Mouse (Mus musculus) hindbrain, embryonic 12.5 days (tissue): ENCODE data around the gene Ptprk. TPM values are rescaled to one million over a fixed set of nuclear protein-coding genes. Genes with fewer than 3 reads are reported as not detected.

Source experiments
- ATAC-seq: fragments of 200-750 bp; cut with Nextera tagmentation; 2 replicates; pipeline ENCODE4 v1.8.0; 2017; ENCODE audit warnings: moderate TSS enrichment; ENCODE audit not compliant: low FRiP score
- H3K27ac ChIP-seq: fragments of 300-500 bp; sonication (generic); 2 replicates; pipeline ENCODE4 v1.5.1; 2016; ENCODE audit warnings: mild to moderate bottlenecking
- H3K27me3 ChIP-seq: fragments of 300-500 bp; sonication (generic); 2 replicates; pipeline ENCODE4 v1.6.1; 2016; ENCODE audit warnings: mild to moderate bottlenecking
- H3K36me3 ChIP-seq: fragments of 300-500 bp; sonication (generic); 2 replicates; pipeline ENCODE4 v1.6.1; 2016; ENCODE audit warnings: mild to moderate bottlenecking
- H3K4me1 ChIP-seq: fragments of 300-500 bp; sonication (generic); 2 replicates; pipeline ENCODE4 v1.6.1; 2016
- H3K4me2 ChIP-seq: fragments of 300-500 bp; sonication (generic); replicated peaks from 2 replicates; pipeline ENCODE4 v1.6.1; 2016; ENCODE audit warnings: mild to moderate bottlenecking
- H3K4me3 ChIP-seq: fragments of 300-500 bp; sonication (generic); 2 replicates; pipeline ENCODE4 v1.5.1; 2016; ENCODE audit warnings: mild to moderate bottlenecking
- H3K9ac ChIP-seq: fragments of 300-500 bp; sonication (generic); 2 replicates; pipeline ENCODE4 v1.6.1; 2016; ENCODE audit warnings: mild to moderate bottlenecking, moderate library complexity
- H3K9me3 ChIP-seq: fragments of 300-500 bp; sonication (generic); replicated peaks from 2 replicates; pipeline ENCODE4 v1.6.1; 2016; ENCODE audit warnings: mild to moderate bottlenecking
- WGBS: fragments of 180-500 bp; shearing (Covaris S2); methylation state at CpG from one replicate; pipeline ENCODE4 v1.1.7; 2016; 5-methylcytosine and 5-hydroxymethylcytosine counted together
- polyA plus RNA-seq: library from polyadenylated mRNA; unstranded; fragments of >200 nt; fragmentation: Nextera tagmentation; extraction: Ambion mirVana; gene quantifications from 2 replicates; pipeline ENCODE4 v1.2.1, GENCODE M21; 2016

Gene Ptprk
- polyA plus RNA-seq, 1 experiment from 2014 or later, result 31.9 TPM

DNA sequence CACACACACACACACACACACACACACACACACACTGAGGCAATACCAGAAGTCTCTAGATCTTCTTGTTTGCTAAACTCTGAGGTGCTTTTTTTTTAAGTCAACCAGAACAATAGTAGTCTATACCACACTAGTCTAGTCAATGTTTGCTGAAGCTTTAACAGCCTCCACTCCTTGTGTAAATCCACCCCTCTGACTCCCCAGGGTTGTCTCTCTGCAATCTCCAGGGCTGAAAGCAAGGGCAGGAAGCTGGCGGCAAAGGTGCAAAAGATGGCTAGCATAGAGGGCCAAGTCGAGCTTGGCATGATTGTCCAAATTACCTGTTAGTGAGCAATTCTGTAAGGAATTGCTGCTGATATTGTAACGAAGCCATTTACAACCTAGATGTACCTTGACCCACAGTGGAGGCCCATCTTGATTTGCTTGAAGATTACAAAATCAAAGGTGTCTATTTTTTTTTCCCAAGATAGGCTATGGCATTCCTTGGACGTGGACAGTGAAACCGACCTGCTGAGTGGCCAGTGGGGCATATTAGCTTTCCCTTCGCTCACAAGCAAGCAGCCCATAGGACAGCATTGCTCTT is 44.3 kb downstream of the Ptprk start:
- Histone ChIP-seq H3K4me2 (no peak overlapping the region), H3K9me3 (no peaks in the 10 kb centered on the region), H3K27ac (no peak overlapping the region), H3K4me1 (no peaks in the 10 kb centered on the region), H3K27me3 (no peaks in the 10 kb centered on the region), H3K36me3 (no peaks in the 10 kb centered on the region), H3K4me3 (no peak overlapping the region), H3K9ac (no peak overlapping the region)
- ATAC-seq, result no peak
- WGBS, result 96% methylated on average over 6 of the region's 6 CpGs

DNA sequence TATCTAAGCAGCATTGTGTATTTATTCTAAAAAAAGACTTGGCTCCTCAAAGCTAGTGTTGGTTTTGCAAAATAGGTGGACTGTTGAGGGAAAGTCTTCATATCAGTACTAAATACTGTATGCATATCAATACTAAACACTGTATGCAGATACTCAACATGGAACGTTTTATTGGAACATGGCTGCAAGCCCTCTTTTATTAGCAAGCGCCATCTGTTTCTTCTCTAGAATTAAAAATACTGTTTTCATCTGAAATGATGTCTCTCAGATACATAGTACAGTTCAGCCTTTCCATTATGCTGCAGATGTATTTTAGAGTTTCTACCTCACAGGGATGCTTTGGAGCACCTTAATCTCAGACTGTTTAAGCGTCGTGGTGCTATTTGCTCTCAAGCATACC is 49.3 kb downstream of the Ptprk start:
- H3K4me1 ChIP-seq, result no peaks in the 10 kb centered on the region
- 97% methylated on average over 4 of the region's 4 CpGs for WGBS
- no peak for ATAC-seq
- no peaks in the 10 kb centered on the region for H3K9me3 ChIP-seq
- no peak overlapping the region for H3K27ac ChIP-seq
- H3K27me3 ChIP-seq, result no peaks in the 10 kb centered on the region
- no peaks in the 10 kb centered on the region for H3K36me3 ChIP-seq
- no peak overlapping the region for H3K4me2 ChIP-seq
- no peak overlapping the region for H3K4me3 ChIP-seq
- no peak overlapping the region for H3K9ac ChIP-seq

GRCm38 (mm10) chr10:28128011-28128410 is 53.4 kb downstream of the Ptprk start:
- Histone ChIP-seq H3K36me3 (no peaks in the 10 kb centered on the region), H3K9me3 (no peaks in the 10 kb centered on the region), H3K27ac (no peak overlapping the region), H3K4me2 (no peak overlapping the region), H3K27me3 (no peaks in the 10 kb centered on the region), H3K4me1 (no peaks in the 10 kb centered on the region), H3K4me3 (no peak overlapping the region), H3K9ac (no peak overlapping the region)
- no peak for ATAC-seq
- WGBS, result 77% methylated on average over 5 of the region's 5 CpGs

- no peaks in the 10 kb centered on the region for H3K36me3 ChIP-seq
- H3K4me1 ChIP-seq, result no peaks in the 10 kb centered on the region
- H3K9ac ChIP-seq, result no peak overlapping the region
- H3K27me3 ChIP-seq, result no peaks in the 10 kb centered on the region
- no peak overlapping the region for H3K4me2 ChIP-seq
- H3K27ac ChIP-seq, result no peak overlapping the region
- 66% methylated on average over 4 of the region's 4 CpGs for WGBS
- no peak for ATAC-seq
- no peak overlapping the region for H3K4me3 ChIP-seq
- no peaks in the 10 kb centered on the region for H3K9me3 ChIP-seq
Measured at GRCm38 (mm10) chr10:28128450-28128849, 53.8 kb downstream of the Ptprk start.

DNA sequence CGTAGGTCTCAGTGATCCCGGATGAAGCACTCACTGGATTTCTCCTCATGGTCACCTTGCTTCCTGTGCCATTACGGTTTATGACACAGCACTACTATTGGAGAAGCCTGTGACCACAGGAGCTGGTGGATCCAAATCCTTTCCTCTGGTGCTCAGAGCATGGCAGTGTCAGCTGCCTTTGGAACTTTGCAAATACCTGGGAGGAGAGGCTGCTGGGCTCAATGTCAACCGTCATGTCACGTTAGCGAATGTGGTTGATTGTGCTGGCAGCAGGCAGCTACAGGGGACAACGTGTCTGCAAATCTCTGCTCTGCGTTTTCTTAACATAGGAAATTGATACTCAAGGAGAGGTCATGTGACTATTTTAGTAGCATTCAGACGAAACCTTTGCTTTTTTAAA is 55.8 kb downstream of the Ptprk start:
- no peak overlapping the region for H3K27ac ChIP-seq
- no peaks in the 10 kb centered on the region for H3K9me3 ChIP-seq
- H3K4me3 ChIP-seq, result no peak overlapping the region
- no peak for ATAC-seq
- no peak overlapping the region for H3K9ac ChIP-seq
- no peaks in the 10 kb centered on the region for H3K36me3 ChIP-seq
- H3K4me1 ChIP-seq, result no peaks in the 10 kb centered on the region
- H3K4me2 ChIP-seq, result no peak overlapping the region
- 83% methylated on average over 9 of the region's 9 CpGs for WGBS
- H3K27me3 ChIP-seq, result no peaks in the 10 kb centered on the region

DNA sequence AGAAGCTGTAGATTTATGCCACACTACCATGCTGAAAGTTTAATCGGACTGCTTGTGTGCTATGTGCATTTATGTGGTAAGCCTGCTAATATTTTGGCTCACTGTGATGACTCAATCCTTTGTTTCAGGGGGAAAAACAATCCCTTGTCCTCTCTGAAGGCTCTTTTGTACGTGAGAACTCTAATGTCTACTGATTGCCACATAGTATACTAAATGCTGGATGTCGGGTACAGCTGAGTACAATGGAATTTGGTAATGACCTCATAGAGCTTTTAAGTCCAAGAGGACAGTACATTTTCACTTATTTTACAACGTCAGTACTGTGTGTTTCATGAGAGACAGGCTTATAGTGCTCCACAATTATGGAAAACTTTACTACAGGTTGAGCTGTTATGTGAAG is 59.1 kb downstream of the Ptprk start:
- H3K27ac ChIP-seq, result no peak overlapping the region

DNA sequence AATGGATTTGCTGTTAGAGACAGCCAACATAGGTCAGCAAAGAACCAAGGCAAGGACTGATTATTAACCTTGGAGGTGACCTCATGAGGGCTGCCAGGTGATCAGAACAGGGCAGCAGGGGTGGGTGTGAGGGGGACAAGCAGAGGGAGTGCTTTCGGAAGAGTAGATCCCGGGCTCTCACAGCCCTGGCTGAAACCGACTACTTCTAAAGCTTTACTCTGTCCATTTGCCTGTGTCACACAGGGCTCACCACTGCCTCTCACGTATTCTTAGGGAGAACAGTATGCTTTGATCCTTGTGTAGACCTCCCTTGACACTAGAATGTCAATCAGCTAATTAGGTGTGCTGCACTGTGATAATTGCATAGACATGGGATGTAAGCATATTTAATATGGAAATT is 63.8 kb downstream of the Ptprk start:
- Histone ChIP-seq H3K27ac (no peak overlapping the region), H3K27me3 (no peaks in the 10 kb centered on the region), H3K9ac (no peak overlapping the region), H3K9me3 (no peaks in the 10 kb centered on the region), H3K4me2 (no peak overlapping the region), H3K4me3 (no peak overlapping the region), H3K4me1 (no peaks in the 10 kb centered on the region), H3K36me3 (no peaks in the 10 kb centered on the region)
- ATAC-seq, result no peak
- WGBS, result 83% methylated on average over 4 of the region's 4 CpGs

More for the DNA sequence above, 59.1 kb downstream of the Ptprk start:
- ATAC-seq, result no peak
- Histone ChIP-seq H3K9ac (no peak overlapping the region), H3K36me3 (no peaks in the 10 kb centered on the region), H3K4me2 (no peak overlapping the region), H3K4me3 (no peak overlapping the region), H3K9me3 (no peaks in the 10 kb centered on the region), H3K4me1 (no peaks in the 10 kb centered on the region), H3K27me3 (no peaks in the 10 kb centered on the region)
- WGBS, result 91% methylated on average over 4 of the region's 4 CpGs

GRCm38 (mm10) chr10:28144459-28144858 is 69.8 kb downstream of the Ptprk start:
- 58% methylated on average over 1 of the region's 1 CpGs for WGBS
- no peak overlapping the region for H3K27ac ChIP-seq
- no peak for ATAC-seq
- H3K9me3 ChIP-seq, result no peaks in the 10 kb centered on the region
- H3K27me3 ChIP-seq, result no peaks in the 10 kb centered on the region
- no peak overlapping the region for H3K4me2 ChIP-seq
- 0 out of 2 replicates have a peak, but pooled peaks cover 5% of the 10 kb centered on the region for H3K4me1 ChIP-seq
- H3K9ac ChIP-seq, result no peak overlapping the region
- no peaks in the 10 kb centered on the region for H3K36me3 ChIP-seq
- H3K4me3 ChIP-seq, result no peak overlapping the region

- ATAC-seq, result no peak
- Histone ChIP-seq H3K27me3 (no peaks in the 10 kb centered on the region), H3K36me3 (no peaks in the 10 kb centered on the region), H3K4me1 (0 out of 2 replicates have a peak, but pooled peaks cover 5% of the 10 kb centered on the region), H3K9me3 (no peaks in the 10 kb centered on the region), H3K4me2 (no peak overlapping the region), H3K9ac (no peak overlapping the region), H3K4me3 (no peak overlapping the region), H3K27ac (no peak overlapping the region)
- 73% methylated on average over 5 of the region's 5 CpGs for WGBS
Measured at GRCm38 (mm10) chr10:28145326-28145725, 70.7 kb downstream of the Ptprk start.

DNA sequence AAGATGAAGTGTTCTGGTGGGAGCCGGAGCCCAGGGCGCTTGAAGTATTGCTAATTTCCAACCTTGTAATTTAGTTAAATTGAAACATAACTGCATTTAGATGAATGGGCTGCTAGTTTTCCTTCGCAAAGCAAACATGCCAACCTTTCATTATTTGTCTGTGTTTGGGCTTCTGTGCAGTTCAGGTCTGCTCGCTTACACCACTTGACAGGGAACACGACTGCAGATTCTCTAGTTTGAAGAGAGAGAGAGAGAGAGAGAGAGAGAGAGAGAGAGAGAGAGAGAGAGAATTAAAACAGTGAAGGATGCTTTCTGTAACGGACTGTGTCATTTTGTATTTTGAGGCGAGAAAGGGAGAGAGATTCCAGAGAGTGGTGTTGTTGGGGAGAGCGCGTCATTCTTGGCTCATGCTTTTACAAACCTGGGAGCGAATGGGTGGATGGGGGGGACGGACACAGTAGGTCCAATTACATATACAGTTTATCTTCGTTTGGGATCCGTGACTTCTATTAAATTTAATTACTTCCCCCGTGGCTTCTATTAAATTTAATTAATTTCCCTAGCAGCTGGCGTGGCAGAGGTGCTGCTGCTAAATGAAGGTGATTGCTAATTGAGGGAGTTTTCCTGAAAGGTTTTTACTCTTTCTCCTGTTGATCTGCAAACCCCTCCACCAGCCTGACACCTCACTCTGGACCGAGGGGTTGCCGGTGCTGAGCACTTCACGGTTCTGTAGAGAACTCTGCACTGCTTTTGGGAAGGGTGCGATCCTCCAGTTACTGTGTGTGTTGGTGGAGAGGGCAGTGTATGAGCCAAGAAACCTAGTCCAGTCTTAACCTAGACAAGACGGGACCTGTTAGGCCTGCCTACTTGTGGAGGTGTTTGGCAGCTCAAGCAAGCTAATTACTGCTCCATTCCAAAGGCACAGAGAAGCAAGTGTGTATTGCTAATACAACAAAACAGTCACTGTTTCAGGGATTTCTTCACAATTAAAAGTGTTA is 81.4 kb downstream of the Ptprk start:
- peak; percentile 58 for ATAC-seq
- Histone ChIP-seq H3K4me1 (no peaks in the 10 kb centered on the region), H3K27me3 (no peaks in the 10 kb centered on the region), H3K27ac (no peak overlapping the region), H3K36me3 (no peaks in the 10 kb centered on the region), H3K9me3 (no peaks in the 10 kb centered on the region), H3K9ac (no peak overlapping the region), H3K4me3 (no peak overlapping the region), H3K4me2 (no peak overlapping the region)
- WGBS, result 76% methylated on average over 20 of the region's 20 CpGs

DNA sequence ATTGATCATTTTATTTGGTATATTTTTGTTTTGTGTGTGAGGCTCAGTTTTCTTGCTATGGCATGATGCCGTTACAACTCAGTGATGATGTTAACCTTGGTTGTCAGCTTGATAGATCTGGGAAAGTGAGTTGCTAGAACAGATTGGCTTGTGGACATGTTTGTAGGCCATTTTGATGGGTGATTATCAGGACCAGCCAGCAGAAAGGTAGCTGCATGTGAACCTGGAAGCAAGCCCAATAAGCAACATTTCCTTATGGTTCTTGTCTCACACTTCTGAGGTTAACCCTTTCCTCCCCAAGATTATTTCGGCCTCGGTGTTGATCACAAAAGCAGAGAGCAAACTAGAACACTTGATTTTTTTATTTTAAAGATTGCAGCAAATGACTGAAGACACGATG is 85.1 kb downstream of the Ptprk start:
- 0 out of 2 replicates have a peak, but pooled peaks cover 5% of the 10 kb centered on the region for H3K4me1 ChIP-seq
- no peak for ATAC-seq
- H3K27ac ChIP-seq, result no peak overlapping the region
- H3K9ac ChIP-seq, result no peak overlapping the region
- 89% methylated on average over 4 of the region's 4 CpGs for WGBS
- H3K4me3 ChIP-seq, result no peak overlapping the region
- no peaks in the 10 kb centered on the region for H3K27me3 ChIP-seq
- H3K4me2 ChIP-seq, result no peak overlapping the region
- no peaks in the 10 kb centered on the region for H3K9me3 ChIP-seq
- H3K36me3 ChIP-seq, result no peaks in the 10 kb centered on the region

DNA sequence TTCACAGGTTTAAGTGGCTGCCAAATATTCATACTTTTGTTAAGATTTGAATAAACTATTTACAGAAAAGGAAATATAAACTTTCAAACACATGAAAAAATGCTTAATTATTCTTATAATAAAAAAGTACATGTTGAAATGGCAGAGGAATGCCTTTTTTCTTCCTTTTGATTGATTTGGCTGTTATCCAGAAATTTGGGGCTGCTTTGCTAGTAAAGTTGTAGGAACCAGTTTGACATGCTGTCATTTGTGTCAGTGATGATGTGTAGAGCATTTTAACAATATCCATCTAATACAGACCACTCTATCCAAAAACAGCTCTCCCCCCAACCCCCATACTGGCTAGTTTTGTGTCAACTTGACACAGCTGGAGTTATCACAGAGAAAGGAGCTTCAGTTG is 86.7 kb downstream of the Ptprk start:
- H3K4me2 ChIP-seq, result no peak overlapping the region
- H3K9me3 ChIP-seq, result no peaks in the 10 kb centered on the region
- H3K4me1 ChIP-seq, result 0 out of 2 replicates have a peak, but pooled peaks cover 5% of the 10 kb centered on the region
- no peaks in the 10 kb centered on the region for H3K27me3 ChIP-seq
- no peaks in the 10 kb centered on the region for H3K36me3 ChIP-seq
- no peak overlapping the region for H3K9ac ChIP-seq
- H3K27ac ChIP-seq, result no peak overlapping the region
- ATAC-seq, result no peak
- no peak overlapping the region for H3K4me3 ChIP-seq

GRCm38 (mm10) chr10:28164250-28164649 is 89.6 kb downstream of the Ptprk start:
- Histone ChIP-seq H3K9me3 (no peaks in the 10 kb centered on the region), H3K27me3 (no peaks in the 10 kb centered on the region), H3K4me2 (no peak overlapping the region), H3K4me1 (0 out of 2 replicates have a peak, but pooled peaks cover 5% of the 10 kb centered on the region), H3K27ac (no peak overlapping the region), H3K36me3 (no peaks in the 10 kb centered on the region), H3K9ac (no peak overlapping the region), H3K4me3 (no peak overlapping the region)
- ATAC-seq, result no peak
